Mouse (Mus musculus) spleen, embryonic (tissue): ENCODE measurements around the gene Thbs3.

Source experiments
- CTCF ChIA-PET: fragments of 350-600 bp; sonication (Branson Sonifier 250); formaldehyde crosslinking; loops from one replicate; lab custom pipeline; 2022; lab: Charles Lee

Thbs3 gene

GRCm38 (mm10) chr3:89214681-89215411 is at the start of gene Thbs3:
Thbs3 (plus strand) TSS chr3:89215180.
- CTCF ChIA-PET, result interaction anchor here (0.7 to 0.9 kb wide), 2 partner anchors 30 to 1045 kb away, joined by 5 to 7 read pairs; no protein-coding TSS in a partner anchor

- CTCF ChIA-PET, result interaction anchor here (1.7 kb wide), 1 partner anchor 13 kb away, joined by 5 read pairs; no protein-coding TSS in a partner anchor
Measured at GRCm38 (mm10) chr3:89165268-89165870, 49.6 kb upstream of the Thbs3 start.

- CTCF ChIA-PET, result interaction anchor here (1.7 kb wide), 1 partner anchor 11 kb away, joined by 5 read pairs; no protein-coding TSS in a partner anchor
Measured at GRCm38 (mm10) chr3:89166945-89167344, 48.0 kb upstream of the Thbs3 start.

- CTCF ChIA-PET, result no interaction called here
Measured at GRCm38 (mm10) chr3:89174844-89175243, 40.1 kb upstream of the Thbs3 start.

GRCm38 (mm10) chr3:89175544-89175943 is 39.4 kb upstream of the Thbs3 start:
- CTCF ChIA-PET, result no interaction called here

GRCm38 (mm10) chr3:89176421-89176820 is 38.6 kb upstream of the Thbs3 start:
- CTCF ChIA-PET, result no interaction called here

GRCm38 (mm10) chr3:89177242-89178106 is 37.5 kb upstream of the Thbs3 start, which contains the start of gene Scamp3:
Scamp3 (plus strand) TSS chr3:89177473.
- CTCF ChIA-PET, result interaction anchor here (1.1 kb wide), 2 partner anchors 11 to 13 kb away, joined by 3 to 5 read pairs; no protein-coding TSS in a partner anchor

GRCm38 (mm10) chr3:89178107-89178385 is 36.9 kb upstream of the Thbs3 start:
- CTCF ChIA-PET, result interaction anchor here (1.1 kb wide), 2 partner anchors 12 to 13 kb away, joined by 3 to 5 read pairs; no protein-coding TSS in a partner anchor

GRCm38 (mm10) chr3:89179056-89179455 is 35.9 kb upstream of the Thbs3 start:
- CTCF ChIA-PET, result no interaction called here

- CTCF ChIA-PET, result no interaction called here
Measured at GRCm38 (mm10) chr3:89181749-89182500, 33.1 kb upstream of the Thbs3 start.

- CTCF ChIA-PET, result no interaction called here
Measured at GRCm38 (mm10) chr3:89182531-89183057, 32.4 kb upstream of the Thbs3 start.

- CTCF ChIA-PET, result no interaction called here
Measured at GRCm38 (mm10) chr3:89183058-89183958, 31.7 kb upstream of the Thbs3 start, which contains the start of gene Fam189b. Fam189b (plus strand) TSS chr3:89183143.

GRCm38 (mm10) chr3:89183959-89184315 is 31.0 kb upstream of the Thbs3 start:
- CTCF ChIA-PET, result no interaction called here

- CTCF ChIA-PET, result no interaction called here
Measured at GRCm38 (mm10) chr3:89187197-89187596, 27.8 kb upstream of the Thbs3 start.

- CTCF ChIA-PET, result no interaction called here
Measured at GRCm38 (mm10) chr3:89187690-89188477, 27.1 kb upstream of the Thbs3 start.

GRCm38 (mm10) chr3:89188478-89188875 is 26.5 kb upstream of the Thbs3 start:
- CTCF ChIA-PET, result no interaction called here

GRCm38 (mm10) chr3:89190436-89190835 is 24.5 kb upstream of the Thbs3 start:
- CTCF ChIA-PET, result interaction anchor here (0.5 to 0.6 kb wide), 3 partner anchors 12 to 161 kb away, joined by 3 to 5 read pairs (median 4); partner anchors contain the start of gene Gba

GRCm38 (mm10) chr3:89193351-89193750 is 21.6 kb upstream of the Thbs3 start:
- CTCF ChIA-PET, result no interaction called here

GRCm38 (mm10) chr3:89193853-89194252 is 21.1 kb upstream of the Thbs3 start:
- CTCF ChIA-PET, result interaction anchor here (1.0 kb wide), 1 partner anchor 21 kb away, joined by 3 read pairs; no protein-coding TSS in a partner anchor
